Mouse (Mus musculus): Measurements from ENCODE around the gene Atp6v0c. TPM values are rescaled to one million over a fixed set of nuclear protein-coding genes. Genes with fewer than 3 reads are reported as not detected.

The Atp6v0c gene
- total RNA-seq, 2 experiments from 2014 or later: 225 to 246 TPM

GRCm38 (mm10) chr17:24163176-24163962 is 6.1 kb downstream of the Atp6v0c start, which contains the start of gene Amdhd2:
Amdhd2 (minus strand) TSS chr17:24163766.
- DNase-seq (ENCODE audit: low spot score): peak; percentile 93
- intact Hi-C loops (cut with DNase I): no loop called here

DNA sequence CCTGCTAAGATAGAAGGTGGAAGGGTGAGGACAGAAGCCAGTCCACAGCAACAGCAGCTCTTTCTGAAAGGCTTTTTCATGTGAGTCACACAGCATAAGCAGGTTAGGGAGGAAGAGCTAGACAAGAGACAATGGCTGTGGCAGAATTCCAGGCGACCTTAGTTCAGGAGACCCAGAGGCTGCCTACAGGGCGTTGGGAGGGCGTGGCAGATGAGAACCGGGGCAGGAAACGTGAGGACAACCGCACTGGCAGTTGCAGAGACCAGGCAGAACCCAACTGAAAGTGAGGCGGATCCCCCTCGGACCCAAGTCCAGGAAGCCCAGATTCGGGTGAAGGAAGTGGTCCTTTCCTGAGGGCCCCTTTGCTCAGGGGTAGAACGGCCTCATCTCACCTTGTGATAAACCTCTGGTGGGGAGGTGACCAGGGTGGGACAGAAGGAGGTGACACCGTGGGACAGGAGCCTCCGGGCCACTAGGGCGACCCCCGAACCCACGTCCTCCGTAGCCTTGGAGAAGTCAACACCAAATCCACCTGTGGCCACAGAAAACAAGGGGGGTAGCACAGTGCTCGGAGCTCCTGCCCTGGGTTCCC is 6.8 kb downstream of the Atp6v0c start:
- DNase-seq (ENCODE audit: low spot score): no peak
- intact Hi-C loops (cut with DNase I): no loop called here

- intact Hi-C loops (cut with DNase I): no loop called here
Measured at GRCm38 (mm10) chr17:24161466-24161865, 8.0 kb downstream of the Atp6v0c start.

DNA sequence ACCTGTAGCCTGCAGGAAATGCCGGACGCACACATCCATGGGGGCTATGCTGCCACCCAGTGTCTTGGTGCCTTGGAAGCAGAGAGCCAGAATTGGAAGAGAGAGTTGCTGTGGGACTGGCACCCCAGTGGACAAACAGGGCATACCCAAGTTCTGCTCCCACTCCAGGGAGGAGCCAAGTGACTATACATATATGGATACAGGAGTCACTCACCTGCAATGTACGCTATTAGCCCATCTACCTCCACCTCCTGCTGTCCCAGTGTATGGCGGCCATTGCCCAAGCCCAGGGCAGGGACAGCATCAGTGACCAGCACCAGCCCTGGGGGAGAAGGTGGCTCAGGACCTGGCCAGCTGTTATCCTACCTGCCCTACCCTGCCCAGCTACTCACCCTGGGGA is 12.0 kb downstream of the Atp6v0c start:
- intact Hi-C loops (cut with DNase I): no loop called here
- no peak for DNase-seq (ENCODE audit: low spot score)

More at GRCm38 (mm10) chr17:24161466-24161865, 8.0 kb downstream of the Atp6v0c start:
- no peak for DNase-seq (ENCODE audit: low spot score)

- intact Hi-C loops (cut with DNase I): no loop called here
Measured at GRCm38 (mm10) chr17:24157121-24157520, 12.4 kb downstream of the Atp6v0c start.

GRCm38 (mm10) chr17:24156394-24156793 is 13.1 kb downstream of the Atp6v0c start:
- no peak for DNase-seq (ENCODE audit: low spot score)

More at GRCm38 (mm10) chr17:24157121-24157520, 12.4 kb downstream of the Atp6v0c start:
- DNase-seq (ENCODE audit: low spot score): no peak

DNA sequence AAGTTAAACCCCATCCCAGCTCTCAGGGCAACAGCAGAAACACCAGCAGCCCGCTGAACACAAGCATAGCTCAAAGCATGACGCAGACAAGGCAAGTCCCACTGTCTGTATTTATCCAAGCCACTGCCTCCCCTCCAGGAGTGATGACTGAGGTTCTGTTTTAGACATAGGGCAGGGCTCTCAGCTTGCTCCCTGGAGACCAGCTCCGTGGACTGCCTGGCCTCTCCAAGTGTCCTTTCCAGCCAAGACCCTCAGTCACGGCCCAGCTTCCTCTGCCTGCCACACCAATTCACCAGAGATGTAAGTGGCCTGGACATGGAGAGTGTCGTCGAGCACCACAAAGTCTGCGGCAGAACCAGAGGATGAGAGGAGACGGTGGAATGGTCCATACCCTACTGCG is 13.8 kb downstream of the Atp6v0c start:
- intact Hi-C loops (cut with DNase I): no loop called here
- no peak for DNase-seq (ENCODE audit: low spot score)

More at GRCm38 (mm10) chr17:24156394-24156793, 13.1 kb downstream of the Atp6v0c start:
- intact Hi-C loops (cut with DNase I): no loop called here

DNA sequence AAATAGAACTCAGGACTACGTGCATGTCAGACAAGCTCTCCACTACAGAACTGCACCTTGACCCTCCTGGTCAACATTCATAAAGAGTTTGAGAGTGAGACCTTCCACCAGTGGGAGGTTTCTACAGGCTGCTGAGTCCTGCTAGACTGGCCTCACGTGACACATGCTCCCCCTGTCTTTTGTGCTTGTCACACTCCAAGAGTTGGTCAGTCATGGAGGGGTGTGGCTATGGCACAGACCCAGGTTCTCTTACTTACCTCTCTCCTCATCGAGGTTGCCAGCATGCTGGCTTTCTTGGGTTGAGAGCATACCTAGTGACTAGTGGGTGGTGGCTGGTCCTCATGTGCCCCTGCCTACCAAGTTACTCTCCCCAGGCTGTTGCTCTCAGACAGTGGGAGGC is 15.0 kb downstream of the Atp6v0c start:
- DNase-seq (ENCODE audit: low spot score): no peak
- intact Hi-C loops (cut with DNase I): loop anchor here (5.0 kb wide), 2 partner anchors 153 to 238 kb away; no protein-coding TSS in a partner anchor

GRCm38 (mm10) chr17:24151890-24152563 is 17.5 kb downstream of the Atp6v0c start:
- intact Hi-C loops (cut with DNase I): loop anchor here (5.0 kb wide), 2 partner anchors 155 to 240 kb away; no protein-coding TSS in a partner anchor
- DNase-seq (ENCODE audit: low spot score): peak; percentile 48

- DNase-seq (ENCODE audit: low spot score): no peak
- intact Hi-C loops (cut with DNase I): loop anchor here (5.0 kb wide), 2 partner anchors 156 to 241 kb away; no protein-coding TSS in a partner anchor
Measured at GRCm38 (mm10) chr17:24151382-24151781, 18.1 kb downstream of the Atp6v0c start.

DNA sequence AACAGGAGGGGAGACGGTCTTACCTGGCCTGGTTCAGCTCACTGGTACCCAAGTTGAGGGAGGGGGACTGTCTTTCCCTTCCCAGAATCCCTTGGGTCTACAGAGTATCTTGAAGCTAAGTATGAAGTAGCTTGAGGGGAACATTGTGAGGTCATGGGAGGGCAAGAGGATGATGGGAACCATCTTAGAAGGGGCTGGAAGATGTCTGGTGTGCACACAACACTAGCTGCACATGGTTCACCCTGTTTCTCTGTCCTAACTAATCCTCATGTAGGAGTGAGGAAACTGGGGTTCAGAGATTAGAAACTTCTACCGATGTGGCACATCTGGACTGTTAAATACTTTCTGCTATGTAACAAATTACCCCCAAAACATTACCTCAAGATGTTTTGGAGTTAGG is 18.7 kb downstream of the Atp6v0c start, which contains the start of gene Pdpk1:
Gene Pdpk1, minus strand, starts transcription at position 101 of the 400 bp plus-strand sequence.
- intact Hi-C loops (cut with DNase I): loop anchor here (5.0 kb wide), 2 partner anchors 156 to 241 kb away; no protein-coding TSS in a partner anchor
- no peak for DNase-seq (ENCODE audit: low spot score)

GRCm38 (mm10) chr17:24149421-24149820 is 20.1 kb downstream of the Atp6v0c start:
- intact Hi-C loops (cut with DNase I): no loop called here
- no peak for DNase-seq (ENCODE audit: low spot score)

- intact Hi-C loops (cut with DNase I): loop anchor here (5.0 kb wide), 1 partner anchor 71 kb away; the partner anchor contains the start of gene Kctd5
- DNase-seq (ENCODE audit: low spot score): no peak
Measured at GRCm38 (mm10) chr17:24142897-24143296, 26.6 kb downstream of the Atp6v0c start.

DNA sequence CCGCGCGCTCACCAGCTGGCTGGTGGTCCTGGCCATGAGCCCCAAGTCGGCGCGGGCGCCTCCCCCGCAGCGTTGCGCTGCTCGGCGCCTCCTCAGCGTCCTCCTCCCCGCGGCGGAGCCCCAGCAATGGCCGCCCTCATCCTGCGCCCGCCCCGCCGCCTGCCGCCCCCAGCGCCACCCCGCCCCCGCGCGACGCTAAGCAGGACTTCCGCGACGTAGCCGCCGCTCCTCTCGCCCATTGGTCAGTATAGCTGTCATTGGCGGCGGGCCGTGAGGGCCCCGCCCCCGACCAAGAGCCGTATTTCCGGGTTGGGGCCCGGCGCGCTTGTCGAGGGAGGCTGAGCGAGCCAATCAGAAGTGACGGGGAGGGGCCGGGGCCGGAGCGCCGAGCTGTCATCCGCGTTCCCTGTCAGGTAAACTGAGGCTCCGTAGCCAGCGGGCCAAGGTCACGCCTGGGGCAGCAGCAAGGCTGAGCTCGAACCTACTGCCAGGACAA is 28.0 kb downstream of the Atp6v0c start:
- peak; percentile 96 for DNase-seq (ENCODE audit: low spot score)
- intact Hi-C loops (cut with DNase I): loop anchor here (5.0 kb wide), 1 partner anchor 69 kb away; the partner anchor contains the start of gene Kctd5

- intact Hi-C loops (cut with DNase I): loop anchor here (5.0 kb wide), 1 partner anchor 69 kb away; the partner anchor contains the start of gene Kctd5
- DNase-seq (ENCODE audit: low spot score): no peak
Measured at GRCm38 (mm10) chr17:24140845-24141424, 28.6 kb downstream of the Atp6v0c start.

DNA sequence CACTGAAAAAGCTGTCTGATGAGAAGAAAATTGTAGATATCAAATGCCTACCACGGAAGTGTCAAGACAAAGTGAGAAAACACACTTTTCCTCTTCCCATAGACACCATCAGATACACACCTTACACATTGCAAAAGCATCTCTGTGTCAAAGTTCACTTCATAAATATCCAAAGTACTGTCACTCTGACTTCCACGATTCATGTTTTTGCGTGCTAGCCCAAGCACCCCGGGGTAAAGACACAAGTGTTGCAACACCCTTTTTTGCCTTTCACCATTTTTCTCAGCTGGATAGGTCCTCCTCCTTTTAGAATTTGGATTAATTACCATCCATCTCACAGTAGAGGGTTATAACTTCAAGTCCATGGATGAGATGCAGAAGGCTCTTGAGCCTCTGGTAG is 29.5 kb downstream of the Atp6v0c start:
- intact Hi-C loops (cut with DNase I): loop anchor here (5.0 kb wide), 1 partner anchor 68 kb away; the partner anchor contains the start of gene Kctd5
- DNase-seq (ENCODE audit: low spot score): no peak

DNA sequence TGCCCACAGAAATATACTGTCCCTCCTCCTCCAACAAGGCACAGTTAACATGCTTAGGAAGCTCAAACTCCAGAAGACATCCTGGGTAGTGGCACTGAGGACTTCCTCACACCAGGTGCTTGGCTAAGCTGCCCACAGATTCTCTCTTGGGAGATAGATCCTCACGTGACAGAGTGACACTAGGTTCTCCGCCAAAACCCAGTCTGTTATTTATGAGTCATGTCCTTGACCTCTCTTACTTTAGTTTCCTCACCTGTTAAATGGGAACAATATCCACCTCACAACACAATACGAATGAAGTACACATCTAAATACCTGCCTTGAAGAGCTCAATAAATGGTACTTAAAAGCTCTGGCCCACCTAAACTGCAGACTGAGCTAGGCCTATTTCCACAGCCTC is 30.2 kb downstream of the Atp6v0c start:
- intact Hi-C loops (cut with DNase I): no loop called here
- no peak for DNase-seq (ENCODE audit: low spot score)

GRCm38 (mm10) chr17:24137226-24137880 is 32.1 kb downstream of the Atp6v0c start:
- intact Hi-C loops (cut with DNase I): no loop called here
- DNase-seq (ENCODE audit: low spot score): no peak

GRCm38 (mm10) chr17:24134062-24134461 is 35.4 kb downstream of the Atp6v0c start:
- intact Hi-C loops (cut with DNase I): no loop called here
- DNase-seq (ENCODE audit: low spot score): no peak

All from heart, postnatal 25 days (tissue).